Mouse (Mus musculus): Measurements from ENCODE around the gene Pcsk6. TPM values are rescaled to one million over a fixed set of nuclear protein-coding genes. Genes with fewer than 3 reads are reported as not detected.
A peak's percentile ranks its signal among the peaks of the same experiment; 100 is the strongest.

Gene Pcsk6
- polyA plus RNA-seq, 1 experiment from 2014 or later: 7.0 TPM

DNA sequence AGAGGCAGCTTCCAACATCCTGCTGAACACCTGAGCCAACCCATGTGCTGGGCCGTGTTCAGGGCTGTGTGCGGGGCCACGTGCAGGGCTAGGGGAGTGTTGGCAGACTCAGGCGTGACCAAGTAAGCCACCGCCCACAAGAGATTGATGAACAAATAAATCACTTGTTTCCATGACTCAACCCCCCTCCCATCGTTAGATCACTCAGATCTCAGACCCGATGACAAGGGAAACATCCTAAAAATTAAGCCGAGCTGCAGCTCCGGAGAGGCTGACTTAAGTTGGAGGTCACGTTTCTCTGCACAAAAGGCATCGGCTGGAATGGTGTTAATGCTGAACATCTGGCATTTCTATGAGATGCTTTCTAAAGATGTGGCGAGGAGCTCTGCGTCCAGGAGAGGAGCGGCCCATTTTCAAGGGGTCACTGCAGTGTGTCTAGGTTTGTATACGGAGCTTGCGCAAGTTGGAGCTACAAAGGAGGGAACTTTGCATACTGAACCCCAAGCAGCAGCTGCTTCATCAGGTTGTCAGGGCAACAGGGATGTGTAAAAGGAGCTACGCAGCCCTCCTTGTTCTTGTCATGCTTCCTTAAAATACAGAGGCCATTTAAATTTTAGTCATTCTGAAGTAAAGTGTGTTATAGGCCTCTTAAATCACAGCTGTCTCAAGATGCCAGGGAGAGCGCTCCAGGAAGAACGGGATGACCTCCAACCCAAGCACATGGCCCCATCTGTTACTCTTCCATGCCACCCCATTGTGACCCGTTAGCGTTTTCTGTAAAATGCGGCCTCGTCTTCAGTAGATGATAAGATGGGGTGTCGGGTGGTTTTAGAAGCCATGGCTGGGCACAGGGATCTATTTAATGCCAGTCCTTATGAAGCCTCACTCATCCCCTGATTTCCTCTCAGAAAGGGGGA is 94.0 kb downstream of the Pcsk6 start:
- no peaks in the 10 kb centered on the region for H3K27me3 ChIP-seq (ENCODE audit: control insufficient read depth, insufficient read depth, low read length)
- H3K27ac ChIP-seq (replicated peaks): no peak overlapping the region
- DNase-seq (ENCODE audit: low spot score) (no peak), ATAC-seq (ENCODE audit: low FRiP score, low TSS enrichment) (peak; percentile 74)
- H3K4me1 ChIP-seq (replicated peaks; ENCODE audit: control insufficient read depth, insufficient read depth): no peaks in the 10 kb centered on the region; the same call in 1 of the 2 replicates
- no peak for TF ChIP-seq CTCF (IDR thresholded peaks at IDR 0.05; ENCODE audit: low read depth)
- TF ChIP-seq EP300 (optimal IDR thresholded peaks at IDR 0.05): no peak
- H3K4me2 ChIP-seq (replicated peaks; ENCODE audit: low read depth): no peak overlapping the region
- no peaks in the 10 kb centered on the region for H3K9me3 ChIP-seq (ENCODE audit: control insufficient read depth, low read length)
- H3K9ac ChIP-seq (ENCODE audit: low read length): no peak overlapping the region
- no peaks in the 10 kb centered on the region for H3K36me3 ChIP-seq (ENCODE audit: control insufficient read depth, insufficient read depth, low read length)
- 47% methylated on average over 24 of the region's 24 CpGs for WGBS
- no peak overlapping the region for H3K4me3 ChIP-seq (ENCODE audit: low read depth, low read length)

DNA sequence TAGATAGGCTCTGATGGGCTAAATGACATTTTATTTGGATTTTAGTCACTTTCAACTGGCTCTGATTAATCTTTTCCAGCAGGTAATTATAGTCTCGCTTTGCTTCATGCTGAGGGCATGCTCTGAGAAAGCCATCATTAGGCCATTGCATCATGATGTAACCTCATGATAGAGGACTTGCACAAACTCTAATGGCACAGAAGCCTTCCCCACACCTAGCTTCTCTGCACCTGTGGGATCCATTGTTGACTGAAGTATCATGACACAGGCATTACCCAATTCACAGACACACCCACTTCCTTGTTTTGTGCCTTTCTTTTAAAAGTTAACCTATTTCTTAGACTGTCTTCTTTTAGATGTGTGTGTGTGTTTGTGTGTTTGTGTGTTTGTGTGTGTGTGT is 95.7 kb downstream of the Pcsk6 start:
- WGBS: 83% methylated on average over 1 of the region's 1 CpGs
- Histone ChIP-seq H3K4me3 (ENCODE audit: low read depth, low read length) (no peak overlapping the region), H3K36me3 (ENCODE audit: control insufficient read depth, insufficient read depth, low read length) (no peaks in the 10 kb centered on the region), H3K27ac (replicated peaks) (no peak overlapping the region), H3K4me2 (replicated peaks; ENCODE audit: low read depth) (no peak overlapping the region), H3K9ac (ENCODE audit: low read length) (no peak overlapping the region), H3K4me1 (replicated peaks; ENCODE audit: control insufficient read depth, insufficient read depth) (no peaks in the 10 kb centered on the region; the same call in 1 of the 2 replicates), H3K9me3 (ENCODE audit: control insufficient read depth, low read length) (no peaks in the 10 kb centered on the region), H3K27me3 (ENCODE audit: control insufficient read depth, insufficient read depth, low read length) (no peaks in the 10 kb centered on the region)
- TF ChIP-seq CTCF (IDR thresholded peaks at IDR 0.05; ENCODE audit: low read depth) (no peak), EP300 (optimal IDR thresholded peaks at IDR 0.05) (no peak)
- ATAC-seq (ENCODE audit: low FRiP score, low TSS enrichment): no peak
- no peak for DNase-seq (ENCODE audit: low spot score)

GRCm38 (mm10) chr7:65958105-65958504 is 96.6 kb downstream of the Pcsk6 start:
- ATAC-seq (ENCODE audit: low FRiP score, low TSS enrichment) (no peak), DNase-seq (ENCODE audit: low spot score) (no peak)
- Histone ChIP-seq H3K9ac (ENCODE audit: low read length) (no peak overlapping the region), H3K27ac (replicated peaks) (no peak overlapping the region), H3K36me3 (ENCODE audit: control insufficient read depth, insufficient read depth, low read length) (no peaks in the 10 kb centered on the region), H3K27me3 (ENCODE audit: control insufficient read depth, insufficient read depth, low read length) (no peaks in the 10 kb centered on the region), H3K4me1 (replicated peaks; ENCODE audit: control insufficient read depth, insufficient read depth) (no peaks in the 10 kb centered on the region; the same call in 1 of the 2 replicates), H3K4me2 (replicated peaks; ENCODE audit: low read depth) (no peak overlapping the region), H3K4me3 (ENCODE audit: low read depth, low read length) (no peak overlapping the region), H3K9me3 (ENCODE audit: control insufficient read depth, low read length) (no peaks in the 10 kb centered on the region)
- 64% methylated on average over 5 of the region's 5 CpGs for WGBS
- no peak for TF ChIP-seq EP300 (optimal IDR thresholded peaks at IDR 0.05)
- TF ChIP-seq CTCF (IDR thresholded peaks at IDR 0.05; ENCODE audit: low read depth): no peak

- H3K27ac ChIP-seq (replicated peaks): no peak overlapping the region
- no peaks in the 10 kb centered on the region; the same call in 1 of the 2 replicates for H3K4me1 ChIP-seq (replicated peaks; ENCODE audit: control insufficient read depth, insufficient read depth)
- ATAC-seq (ENCODE audit: low FRiP score, low TSS enrichment) (no peak), DNase-seq (ENCODE audit: low spot score) (no peak)
- no peak overlapping the region for H3K4me2 ChIP-seq (replicated peaks; ENCODE audit: low read depth)
- H3K9me3 ChIP-seq (ENCODE audit: control insufficient read depth, low read length): no peaks in the 10 kb centered on the region
- no peaks in the 10 kb centered on the region for H3K36me3 ChIP-seq (ENCODE audit: control insufficient read depth, insufficient read depth, low read length)
- no peak overlapping the region for H3K4me3 ChIP-seq (ENCODE audit: low read depth, low read length)
- no peaks in the 10 kb centered on the region for H3K27me3 ChIP-seq (ENCODE audit: control insufficient read depth, insufficient read depth, low read length)
- TF ChIP-seq EP300 (optimal IDR thresholded peaks at IDR 0.05): no peak
- no peak for TF ChIP-seq CTCF (IDR thresholded peaks at IDR 0.05; ENCODE audit: low read depth)
- 93% methylated on average over 9 of the region's 9 CpGs for WGBS
- H3K9ac ChIP-seq (ENCODE audit: low read length): no peak overlapping the region
These were observed 97.8 kb downstream of the Pcsk6 start for GRCm38 (mm10) chr7:65959221-65959924.

GRCm38 (mm10) chr7:65962611-65963010 is 101.1 kb downstream of the Pcsk6 start:
- WGBS: 81% methylated on average over 7 of the region's 7 CpGs
- H3K9ac ChIP-seq (ENCODE audit: low read length): no peak overlapping the region
- no peak overlapping the region for H3K4me2 ChIP-seq (replicated peaks; ENCODE audit: low read depth)
- TF ChIP-seq CTCF (IDR thresholded peaks at IDR 0.05; ENCODE audit: low read depth) (no peak), EP300 (optimal IDR thresholded peaks at IDR 0.05) (no peak)
- no peak overlapping the region for H3K27ac ChIP-seq (replicated peaks)
- H3K4me1 ChIP-seq (replicated peaks; ENCODE audit: control insufficient read depth, insufficient read depth): no peaks in the 10 kb centered on the region
- no peaks in the 10 kb centered on the region for H3K9me3 ChIP-seq (ENCODE audit: control insufficient read depth, low read length)
- no peaks in the 10 kb centered on the region for H3K36me3 ChIP-seq (ENCODE audit: control insufficient read depth, insufficient read depth, low read length)
- no peak for DNase-seq (ENCODE audit: low spot score)
- H3K4me3 ChIP-seq (ENCODE audit: low read depth, low read length): no peak overlapping the region
- no peak for ATAC-seq (ENCODE audit: low FRiP score, low TSS enrichment)
- no peaks in the 10 kb centered on the region for H3K27me3 ChIP-seq (ENCODE audit: control insufficient read depth, insufficient read depth, low read length)

DNA sequence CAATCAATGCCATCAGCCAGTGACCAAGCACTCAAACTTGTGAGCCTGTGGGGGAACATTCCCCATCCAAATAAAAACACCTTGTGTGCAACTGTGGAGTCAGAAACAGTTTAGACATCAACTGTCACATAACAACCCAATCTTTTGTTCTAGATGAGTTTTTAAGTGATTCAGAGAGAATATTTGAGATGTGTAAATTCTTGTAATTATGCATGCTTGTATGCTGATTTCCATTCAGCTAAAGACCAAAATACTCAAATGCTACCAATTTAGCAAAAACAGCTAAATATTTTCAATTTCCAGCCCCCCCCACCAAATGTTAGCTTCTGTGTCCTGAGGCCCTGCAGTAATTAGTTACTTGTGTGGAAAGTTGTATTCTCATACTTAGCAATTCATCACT is 102.9 kb downstream of the Pcsk6 start:
- no peaks in the 10 kb centered on the region for H3K4me1 ChIP-seq (replicated peaks; ENCODE audit: control insufficient read depth, insufficient read depth)
- no peak overlapping the region for H3K4me3 ChIP-seq (ENCODE audit: low read depth, low read length)
- H3K9ac ChIP-seq (ENCODE audit: low read length): no peak overlapping the region
- H3K36me3 ChIP-seq (ENCODE audit: control insufficient read depth, insufficient read depth, low read length): no peaks in the 10 kb centered on the region
- H3K27ac ChIP-seq (replicated peaks): no peak overlapping the region
- DNase-seq (ENCODE audit: low spot score): no peak
- H3K4me2 ChIP-seq (replicated peaks; ENCODE audit: low read depth): no peak overlapping the region
- no peaks in the 10 kb centered on the region for H3K27me3 ChIP-seq (ENCODE audit: control insufficient read depth, insufficient read depth, low read length)
- TF ChIP-seq CTCF (IDR thresholded peaks at IDR 0.05; ENCODE audit: low read depth) (no peak), EP300 (optimal IDR thresholded peaks at IDR 0.05) (no peak)
- H3K9me3 ChIP-seq (ENCODE audit: control insufficient read depth, low read length): no peaks in the 10 kb centered on the region
- no peak for ATAC-seq (ENCODE audit: low FRiP score, low TSS enrichment)
